Mouse (Mus musculus) MEL (cell line): ENCODE data around the gene Ccdc59. TPM values are rescaled to one million over a fixed set of nuclear protein-coding genes. Genes with fewer than 3 reads are reported as not detected.

Experiments
- DNase-seq: peaks from one replicate; pipeline ENCODE4 v3.0.0; 2011; ENCODE audit warnings: low read depth, low spot score
- H3K27ac ChIP-seq: 2 replicates; pipeline ENCODE4 v1.5.1; 2012; ENCODE audit warnings: low read depth, mild to moderate bottlenecking, control low read depth, low read length, moderate library complexity; ENCODE audit not compliant: control insufficient read depth
- H3K27me3 ChIP-seq, 2 experiments: fragments of 150-350 bp in 1 of 2; sonication (generic) in 1 of 2; 2 replicates each; pipeline ENCODE4 v1.6.1; 2012; ENCODE audit warnings: low read length in 2 of 2, mild to moderate bottlenecking in 2 of 2, improper control_type of control experiment in 1 of 2, moderate library complexity in 1 of 2; ENCODE audit not compliant: insufficient read depth in 2 of 2, control insufficient read depth in 1 of 2
- H3K36me3 ChIP-seq, 2 experiments: 2 replicates each; pipeline ENCODE4 v1.6.1; 2012 to 2014; ENCODE audit warnings: low read length in 2 of 2, improper control_type of control experiment in 1 of 2, inconsistent platforms in 1 of 2, mild to moderate bottlenecking in 1 of 2; ENCODE audit not compliant: insufficient read depth in 2 of 2, control insufficient read depth in 1 of 2
- H3K4me1 ChIP-seq, 2 experiments: fragments of 150-350 bp in 1 of 2; sonication (generic) in 1 of 2; 2 replicates each; pipeline ENCODE4 v1.6.1; 2012; ENCODE audit warnings: low read length in 2 of 2, improper control_type of control experiment in 1 of 2, mild to moderate bottlenecking in 1 of 2; ENCODE audit not compliant: insufficient read depth in 2 of 2, control insufficient read depth in 1 of 2
- H3K4me3 ChIP-seq, 2 experiments: fragments of 150-350 bp in 1 of 2; sonication (generic) in 1 of 2; 2 replicates each; pipeline ENCODE4 v1.5.1; 2012; ENCODE audit warnings: low read depth in 2 of 2, low read length in 2 of 2, mild to moderate bottlenecking in 2 of 2, moderate library complexity in 2 of 2, control low read depth in 1 of 2, improper control_type of control experiment in 1 of 2; ENCODE audit not compliant: control insufficient read depth in 1 of 2, insufficient read depth in 1 of 2
- H3K79me2 ChIP-seq: 2 replicates; pipeline ENCODE4 v1.6.1; 2012; ENCODE audit warnings: mild to moderate bottlenecking, low read length, moderate library complexity; ENCODE audit not compliant: control insufficient read depth, poor library complexity, insufficient read depth
- H3K9ac ChIP-seq: 2 replicates; pipeline ENCODE4 v1.6.1; 2012; ENCODE audit warnings: low read depth, mild to moderate bottlenecking, control low read depth, low read length, moderate library complexity; ENCODE audit not compliant: control insufficient read depth, poor library complexity, severe bottlenecking
- H3K9me3 ChIP-seq: fragments of 150-350 bp; sonication (generic); replicated peaks from 2 replicates; pipeline ENCODE4 v1.6.1; 2012; ENCODE audit warnings: mild to moderate bottlenecking, low read length, improper control_type of control experiment, moderate library complexity; ENCODE audit not compliant: insufficient read depth
- BHLHE40 ChIP-seq: IDR thresholded peaks from 2 replicates; pipeline ENCODE4 v1.6.1; 2012; ENCODE audit warnings: low read depth, mild to moderate bottlenecking, inconsistent platforms, low read length, improper control_type of control experiment, borderline replicate concordance
- CHD2 ChIP-seq: IDR thresholded peaks from 2 replicates; pipeline ENCODE4 v1.6.1; 2011; ENCODE audit warnings: low read length, improper control_type of control experiment
- CTCF ChIP-seq, 3 experiments: IDR thresholded peaks in 2 of 3; conservative IDR thresholded peaks in 1 of 3; 2 replicates each; pipeline ENCODE4 v1.5.1; 2011 to 2012; ENCODE audit warnings: low read length in 3 of 3, low read depth in 2 of 3, mild to moderate bottlenecking in 2 of 3, improper control_type of control experiment in 1 of 3, inconsistent platforms in 1 of 3, mixed read lengths in 1 of 3, moderate library complexity in 1 of 3; ENCODE audit not compliant: control insufficient read depth in 1 of 3, insufficient read depth in 1 of 3, poor library complexity in 1 of 3, severe bottlenecking in 1 of 3
- E2F4 ChIP-seq: IDR thresholded peaks from 2 replicates; pipeline ENCODE4 v1.6.1; 2011; ENCODE audit warnings: low read depth, low read length, improper control_type of control experiment, borderline replicate concordance
- ELF1 ChIP-seq: IDR thresholded peaks from 2 replicates; pipeline ENCODE4 v1.6.1; 2014; ENCODE audit warnings: low read depth, mild to moderate bottlenecking, inconsistent platforms, low read length, improper control_type of control experiment, moderate library complexity
- EP300 ChIP-seq, 2 experiments: IDR thresholded peaks; 2 replicates each; pipeline ENCODE4 v1.6.1; 2011; ENCODE audit warnings: improper control_type of control experiment in 2 of 2, low read length in 2 of 2, low read depth in 1 of 2, mild to moderate bottlenecking in 1 of 2
- ETS1 ChIP-seq: IDR thresholded peaks from 2 replicates; pipeline ENCODE4 v1.6.1; 2012; ENCODE audit warnings: low read depth, mild to moderate bottlenecking, inconsistent platforms, low read length, improper control_type of control experiment, moderate library complexity
- GABPA ChIP-seq: IDR thresholded peaks from 2 replicates; pipeline ENCODE4 v1.6.1; 2012; ENCODE audit warnings: low read depth, mild to moderate bottlenecking, inconsistent platforms, low read length, improper control_type of control experiment, moderate library complexity
- GATA1 ChIP-seq: IDR thresholded peaks from 2 replicates; pipeline ENCODE4 v1.6.1; 2011; ENCODE audit warnings: low read depth, low read length, improper control_type of control experiment
- HCFC1 ChIP-seq: IDR thresholded peaks from 2 replicates; pipeline ENCODE4 v1.6.1; 2012; ENCODE audit warnings: low read depth, mild to moderate bottlenecking, inconsistent platforms, low read length, improper control_type of control experiment, moderate library complexity
- KAT2A ChIP-seq: conservative IDR thresholded peaks from 2 replicates; pipeline ENCODE4 v1.6.1; 2012; ENCODE audit warnings: low read depth, low read length, improper control_type of control experiment, inconsistent platforms
- MAFK ChIP-seq: IDR thresholded peaks from 2 replicates; pipeline ENCODE4 v1.6.1; 2011; ENCODE audit warnings: low read depth, mild to moderate bottlenecking, low read length, improper control_type of control experiment, borderline replicate concordance
- MAX ChIP-seq: IDR thresholded peaks from 2 replicates; pipeline ENCODE4 v1.6.1; 2011; ENCODE audit warnings: low read length, improper control_type of control experiment
- MAZ ChIP-seq: IDR thresholded peaks from 2 replicates; pipeline ENCODE4 v1.6.1; 2012; ENCODE audit warnings: low read depth, mild to moderate bottlenecking, inconsistent platforms, low read length, improper control_type of control experiment
- MEF2A ChIP-seq: IDR thresholded peaks from 2 replicates; pipeline ENCODE4 v1.6.1; 2014; ENCODE audit warnings: low read depth, mild to moderate bottlenecking, inconsistent platforms, low read length, improper control_type of control experiment; ENCODE audit not compliant: poor library complexity, insufficient replicate concordance, severe bottlenecking; ENCODE audit errors: extremely low read depth
- MXI1 ChIP-seq: IDR thresholded peaks from 2 replicates; pipeline ENCODE4 v1.6.1; 2011; ENCODE audit warnings: mild to moderate bottlenecking, low read depth, low read length, improper control_type of control experiment
- MYB ChIP-seq: IDR thresholded peaks from 2 replicates; pipeline ENCODE4 v1.6.1; 2011; ENCODE audit warnings: mild to moderate bottlenecking, low read depth, low read length, improper control_type of control experiment
- MYC ChIP-seq: IDR thresholded peaks from 2 replicates; pipeline ENCODE4 v1.6.1; 2011; ENCODE audit warnings: low read depth, mild to moderate bottlenecking, low read length, improper control_type of control experiment, moderate library complexity
- NELFE ChIP-seq: IDR thresholded peaks from 2 replicates; pipeline ENCODE4 v1.6.1; 2011; ENCODE audit warnings: low read depth, low read length, improper control_type of control experiment
- NRF1 ChIP-seq: IDR thresholded peaks from 2 replicates; pipeline ENCODE4 v1.6.1; 2014; ENCODE audit warnings: low read depth, mild to moderate bottlenecking, inconsistent platforms, low read length, improper control_type of control experiment, moderate library complexity; ENCODE audit not compliant: poor library complexity, insufficient read depth, severe bottlenecking
- POLR2A ChIP-seq, 2 experiments: IDR thresholded peaks; 2 replicates each; pipeline ENCODE4 v1.6.1; 2011 to 2012; ENCODE audit warnings: low read length in 2 of 2, mild to moderate bottlenecking in 2 of 2, control low read depth in 1 of 2, improper control_type of control experiment in 1 of 2, low read depth in 1 of 2, moderate library complexity in 1 of 2; ENCODE audit not compliant: control insufficient read depth in 1 of 2, insufficient read depth in 1 of 2, poor library complexity in 1 of 2
- POLR2AphosphoS2 ChIP-seq: IDR thresholded peaks from 2 replicates; pipeline ENCODE4 v1.6.1; 2011; ENCODE audit warnings: low read length, improper control_type of control experiment
- RAD21 ChIP-seq: IDR thresholded peaks from 2 replicates; pipeline ENCODE4 v1.6.1; 2011; ENCODE audit warnings: mild to moderate bottlenecking, low read depth, low read length, improper control_type of control experiment
- RCOR1 ChIP-seq: IDR thresholded peaks from 2 replicates; pipeline ENCODE4 v1.6.1; 2012; ENCODE audit warnings: low read depth, mild to moderate bottlenecking, inconsistent platforms, low read length, improper control_type of control experiment
- SIN3A ChIP-seq: IDR thresholded peaks from 2 replicates; pipeline ENCODE4 v1.6.1; 2012; ENCODE audit warnings: low read length, improper control_type of control experiment, inconsistent platforms
- SMC3 ChIP-seq: IDR thresholded peaks from 2 replicates; pipeline ENCODE4 v1.6.1; 2011; ENCODE audit warnings: low read depth, low read length, improper control_type of control experiment
- TAL1 ChIP-seq: IDR thresholded peaks from 2 replicates; pipeline ENCODE4 v1.6.1; 2012; ENCODE audit warnings: mild to moderate bottlenecking, inconsistent platforms, low read length, moderate library complexity, mixed read lengths
- TBP ChIP-seq: IDR thresholded peaks from 2 replicates; pipeline ENCODE4 v1.8.0; 2011; ENCODE audit warnings: low read depth, low read length, improper control_type of control experiment
- TCF12 ChIP-seq: IDR thresholded peaks from 2 replicates; pipeline ENCODE4 v1.6.1; 2014; ENCODE audit warnings: low read depth, mild to moderate bottlenecking, inconsistent platforms, low read length, improper control_type of control experiment, moderate library complexity
- UBTF ChIP-seq: IDR thresholded peaks from 2 replicates; pipeline ENCODE4 v1.6.1; 2012; ENCODE audit warnings: low read depth, mild to moderate bottlenecking, inconsistent platforms, low read length, improper control_type of control experiment, moderate library complexity, borderline replicate concordance; ENCODE audit not compliant: insufficient read depth
- USF1 ChIP-seq: IDR thresholded peaks from 2 replicates; pipeline ENCODE4 v1.6.1; 2014; ENCODE audit warnings: low read depth, mild to moderate bottlenecking, inconsistent platforms, low read length, improper control_type of control experiment, moderate library complexity
- USF2 ChIP-seq, 2 experiments: IDR thresholded peaks; 2 replicates each; pipeline ENCODE4 v1.6.1; 2011 to 2012; ENCODE audit warnings: improper control_type of control experiment in 2 of 2, low read length in 2 of 2, borderline replicate concordance in 1 of 2, inconsistent platforms in 1 of 2, low read depth in 1 of 2, mild to moderate bottlenecking in 1 of 2; ENCODE audit not compliant: insufficient read depth in 1 of 2
- ZC3H11A ChIP-seq: IDR thresholded peaks from 2 replicates; pipeline ENCODE4 v1.6.1; 2012; ENCODE audit warnings: low read depth, mild to moderate bottlenecking, inconsistent platforms, low read length, improper control_type of control experiment
- ZMIZ1 ChIP-seq: IDR thresholded peaks from 2 replicates; pipeline ENCODE4 v1.6.1; 2012; ENCODE audit warnings: low read depth, mild to moderate bottlenecking, inconsistent platforms, low read length, improper control_type of control experiment, moderate library complexity
- polyA plus RNA-seq, 2 experiments: library from polyadenylated mRNA; stranded (reverse) in 1 of 2; unstranded in 1 of 2; fragments of >175 nt in 1 of 2; fragments of >200 nt in 1 of 2; gene quantifications; 2 replicates each; pipeline versions ENCODE4 v1.2.1 to v1.2.4; 2012; ENCODE audit warnings: low replicate concordance in 2 of 2, low read depth in 1 of 2; ENCODE audit not compliant: insufficient read length in 2 of 2, insufficient read depth in 1 of 2, missing spikeins in 1 of 2
- total RNA-seq: library from RNA; depleted of rRNA; stranded (reverse); fragments of 300-350 nt; gene quantifications from 2 replicates; pipeline ENCODE4 v1.2.3, GENCODE M21; 2012; rRNA removed

Ccdc59 gene
- 21.9 and 24.8 TPM in 2 replicates for total RNA-seq
- 10 to 100 TPM in 1 of 2 experiments, not detected in 1; 48.2 TPM for polyA plus RNA-seq

DNA sequence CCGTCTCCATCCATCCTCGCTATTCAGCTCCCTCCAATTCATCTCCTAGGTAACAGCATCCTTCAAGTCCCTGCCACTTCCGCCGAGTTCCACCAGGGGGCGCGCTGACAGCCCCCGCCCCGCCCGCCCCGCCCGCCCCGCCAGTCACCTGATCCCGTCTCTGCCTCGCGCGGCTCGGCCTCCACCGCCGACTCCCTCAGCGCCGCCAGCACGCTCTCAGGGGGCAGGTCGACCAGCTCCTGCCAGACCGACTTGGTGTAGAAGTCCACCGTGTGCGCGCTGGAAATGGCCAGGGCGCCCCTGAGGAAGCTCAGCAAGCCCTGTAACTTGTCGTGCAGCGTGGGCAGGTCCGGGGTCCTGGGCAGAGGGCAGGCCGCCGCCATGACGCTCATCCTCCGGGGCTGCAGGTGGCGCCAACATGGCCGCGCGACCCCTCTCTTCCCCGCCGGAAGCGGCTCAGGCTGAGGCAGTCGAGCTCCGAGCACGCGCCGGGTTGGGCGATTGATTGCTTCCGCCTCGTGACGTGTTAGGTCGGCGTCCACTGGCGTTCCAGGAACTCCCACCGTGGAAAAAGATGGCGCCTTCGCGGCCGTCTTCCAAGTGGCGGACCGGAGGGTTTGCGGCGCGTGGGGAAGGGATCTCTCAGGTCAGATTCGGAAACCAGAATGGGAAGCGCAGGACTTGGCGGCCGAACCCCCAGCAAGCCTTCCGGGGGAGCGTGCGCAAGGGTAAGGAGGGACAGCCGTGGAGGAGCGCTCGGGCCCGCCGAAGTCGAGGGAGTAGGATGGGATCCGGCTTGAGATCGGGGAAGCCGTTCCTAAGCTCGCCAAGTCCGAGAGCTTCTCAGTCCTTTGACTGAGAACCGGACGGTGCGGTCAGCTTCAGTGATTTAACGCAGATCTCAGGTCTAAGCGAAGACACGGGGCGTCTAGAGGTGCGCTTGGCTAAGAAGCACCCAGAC, at the start of gene Ccdc59, which contains the start of gene Mettl25:
Ccdc59 (plus strand) TSS at position 140 of the 961 bp plus-strand sequence.
Mettl25 (minus strand) TSS at position 453 of the 961 bp plus-strand sequence.
- Histone ChIP-seq H3K9me3 (no peaks in the 10 kb centered on the region), H3K36me3 (peaks cover 7 to 14% of the 10 kb centered on the region in 2 experiments), H3K4me1 (no peaks in the 10 kb centered on the region; a peak in 1 of 4 replicates), H3K79me2 (peaks cover 11% of the 10 kb centered on the region), H3K9ac (peak within 1 kb of the TSS; percentile 98), H3K27me3 (no peaks in the 10 kb centered on the region), H3K4me3 (peak within 1 kb of the TSS; percentile 82 to 99), H3K27ac (peak within 1 kb of the TSS; percentile 89)
- DNase-seq: peak; percentile 96
- no peak; a peak in 1 of 4 replicates for TF ChIP-seq EP300 (IDR thresholded peaks at IDR 0.05; ENCODE audit: low read depth in 1 of 2, low read length in 2 of 2)
- TF ChIP-seq USF2 (IDR thresholded peaks at IDR 0.05; ENCODE audit: borderline replicate concordance in 1 of 2, insufficient read depth in 1 of 2, low read depth in 1 of 2, low read length in 2 of 2): no peak
- TF ChIP-seq NELFE: peak; percentile 78
- peak; percentile 66 for TF ChIP-seq ETS1
- TF ChIP-seq HCFC1: peak; percentile 98
- peak; percentile 95 for TF ChIP-seq ELF1
- TF ChIP-seq ZMIZ1: peak; percentile 74; the same call in 1 of the 2 replicates
- TF ChIP-seq MAZ: 0 out of 2 replicates have a peak, but pooled peaks have one; percentile 82
- TF ChIP-seq BHLHE40: no peak
- peak; percentile 90 for TF ChIP-seq MXI1
- TF ChIP-seq MAX: peak; percentile 74
- TF ChIP-seq ZC3H11A: no peak
- TF ChIP-seq MYC: peak; percentile 86; the same call in 1 of the 2 replicates
- peak; percentile 96 for TF ChIP-seq SIN3A
- no peak for TF ChIP-seq POLR2AphosphoS2
- TF ChIP-seq MYB: no peak
- 0 out of 2 replicates have a peak, but pooled peaks have one; percentile 45 for TF ChIP-seq E2F4
- no peak for TF ChIP-seq GATA1
- TF ChIP-seq USF1: peak; percentile 78
- peak; percentile 63 for TF ChIP-seq TCF12
- peak; percentile 80; the same call in 1 of the 2 replicates for TF ChIP-seq GABPA
- no peak for TF ChIP-seq MEF2A
- TF ChIP-seq CHD2: no peak
- no peak for TF ChIP-seq MAFK
- peak; percentile 30; the same call in 1 of the 2 replicates for TF ChIP-seq SMC3
- peak; percentile 57 to 81 for TF ChIP-seq POLR2A (IDR thresholded peaks at IDR 0.05; ENCODE audit: control insufficient read depth in 1 of 2, insufficient read depth in 1 of 2, low read depth in 1 of 2, low read length in 2 of 2, poor library complexity in 1 of 2)
- TF ChIP-seq RCOR1: peak; percentile 50; the same call in 1 of the 2 replicates
- peak; percentile 54 for TF ChIP-seq NRF1
- no peak for TF ChIP-seq TAL1
- TF ChIP-seq CTCF (IDR thresholded peaks at IDR 0.05 in 2 of 3, conservative IDR thresholded peaks at IDR 0.05 in 1 of 3; ENCODE audit: control insufficient read depth in 1 of 3, insufficient read depth in 1 of 3, low read depth in 2 of 3, low read length in 3 of 3, poor library complexity in 1 of 3, severe bottlenecking in 1 of 3): peak; percentile 35 to 85 (median 65); a peak in 5 of 6 replicates
- peak; percentile 85 for TF ChIP-seq KAT2A
- no peak for TF ChIP-seq RAD21
- TF ChIP-seq UBTF: no peak
- 0 out of 2 replicates have a peak, but pooled peaks have one; percentile 57 for TF ChIP-seq TBP
